Mouse (Mus musculus): ENCODE results near the gene Shisa9. TPM values are rescaled to one million over a fixed set of nuclear protein-coding genes. Genes with fewer than 3 reads are reported as not detected.

The Shisa9 gene
- polyA plus RNA-seq, 1 experiment from 2014 or later = 5.6 TPM

DNA sequence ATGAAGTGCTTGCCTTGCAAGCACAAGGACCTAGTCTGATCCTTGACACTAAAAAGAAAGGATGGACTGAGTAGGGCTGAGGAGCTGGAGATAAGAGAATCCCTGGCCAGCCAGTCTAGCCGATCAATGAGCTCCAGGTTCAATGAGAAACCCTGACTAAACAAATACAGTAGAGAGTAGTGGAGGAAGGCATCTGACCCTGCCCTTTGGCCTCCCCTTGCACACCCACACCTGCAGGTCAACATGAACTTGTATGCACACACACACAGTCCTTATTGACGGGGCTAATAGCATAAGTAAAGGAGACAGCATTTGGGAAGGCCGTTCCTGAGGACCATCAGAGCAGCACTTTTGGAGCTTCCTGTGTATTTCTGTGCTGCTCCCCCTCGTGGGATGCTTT, 254.7 kb downstream of the Shisa9 start:
- H3K9ac ChIP-seq (replicated peaks) = no peak overlapping the region
- no peak overlapping the region for H3K4me2 ChIP-seq (replicated peaks)
- no peaks in the 10 kb centered on the region for H3K9me3 ChIP-seq
- no peak for ATAC-seq (replicated peaks)
- no peaks in the 10 kb centered on the region for H3K27me3 ChIP-seq
- WGBS = 74% methylated on average over 4 of the region's 4 CpGs
- H3K4me1 ChIP-seq = no peaks in the 10 kb centered on the region
- no peak overlapping the region for H3K27ac ChIP-seq (replicated peaks)
- no peak overlapping the region for H3K4me3 ChIP-seq
- H3K36me3 ChIP-seq = no peaks in the 10 kb centered on the region

DNA sequence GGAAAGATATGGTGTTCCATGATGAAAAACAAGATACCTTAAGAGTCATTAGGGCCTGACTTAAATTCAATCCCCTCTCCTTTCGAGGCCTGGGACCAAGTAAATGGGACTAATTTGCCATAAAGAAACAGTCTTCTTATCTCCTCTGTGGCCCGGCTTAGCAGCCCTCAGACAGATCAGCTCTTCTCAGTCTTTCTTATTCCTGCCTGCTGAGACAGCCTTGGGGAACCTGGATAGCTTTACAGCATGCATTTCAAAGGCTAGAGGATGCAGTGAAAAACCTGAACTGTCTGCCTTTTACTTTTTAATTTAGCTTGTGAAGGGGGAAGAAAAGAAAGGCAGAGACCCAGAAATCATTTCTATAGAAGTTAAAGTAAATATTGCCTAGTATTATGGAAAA, 275.4 kb downstream of the Shisa9 start:
- Histone ChIP-seq H3K4me3 (no peak overlapping the region), H3K4me2 (replicated peaks) (no peak overlapping the region), H3K9ac (replicated peaks) (no peak overlapping the region), H3K4me1 (no peaks in the 10 kb centered on the region), H3K9me3 (no peaks in the 10 kb centered on the region), H3K27me3 (no peaks in the 10 kb centered on the region), H3K27ac (replicated peaks) (no peak overlapping the region), H3K36me3 (no peaks in the 10 kb centered on the region)
- 5% methylated on average over 2 of the region's 2 CpGs for WGBS
- ATAC-seq (replicated peaks) = no peak

DNA sequence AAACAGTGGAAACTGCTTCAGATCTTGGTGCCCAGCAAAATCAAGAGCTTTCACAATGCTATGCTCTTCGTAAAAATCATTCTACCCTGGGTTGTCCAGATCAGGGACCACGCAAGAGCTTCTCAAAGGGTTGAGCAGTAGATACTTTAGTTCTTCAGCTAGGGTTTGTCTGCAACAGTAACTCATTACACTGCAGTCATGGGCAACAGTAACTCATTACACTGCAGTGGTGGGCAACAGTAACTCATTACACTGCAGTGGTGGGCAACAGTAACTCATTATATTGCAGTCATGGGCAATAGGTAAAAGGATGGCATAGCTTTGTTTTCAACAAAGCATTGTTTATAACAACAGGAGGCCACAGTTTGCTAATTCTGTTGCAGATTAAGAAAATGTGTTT, 281.9 kb downstream of the Shisa9 start:
- Histone ChIP-seq H3K4me1 (no peaks in the 10 kb centered on the region), H3K4me2 (replicated peaks) (no peak overlapping the region), H3K27me3 (no peaks in the 10 kb centered on the region), H3K27ac (replicated peaks) (no peak overlapping the region), H3K9ac (replicated peaks) (no peak overlapping the region), H3K4me3 (no peak overlapping the region), H3K9me3 (no peaks in the 10 kb centered on the region), H3K36me3 (no peaks in the 10 kb centered on the region)
- WGBS = 88% methylated on average over 2 of the region's 2 CpGs
- ATAC-seq (replicated peaks) = no peak

DNA sequence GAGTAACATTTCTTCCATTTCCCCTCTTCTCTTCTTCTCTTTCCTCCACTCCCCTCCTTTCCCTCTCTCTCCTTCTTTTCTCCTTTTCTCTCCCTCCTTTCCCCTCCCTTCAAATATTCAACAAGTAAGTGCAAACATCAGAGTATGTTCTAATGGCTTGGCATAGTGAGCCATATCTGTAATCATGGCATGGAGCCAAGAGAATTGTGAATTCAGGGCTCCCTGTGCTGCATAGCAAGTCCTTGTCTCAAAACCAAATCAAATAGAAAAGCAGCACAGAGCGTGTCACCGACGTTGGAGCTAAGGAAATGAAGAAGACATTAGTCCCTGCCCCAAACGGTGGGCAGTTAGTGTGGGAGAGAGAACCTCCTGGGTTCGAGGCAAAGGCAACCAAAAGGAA, 316.6 kb downstream of the Shisa9 start:
- Histone ChIP-seq H3K4me1 (no peaks in the 10 kb centered on the region), H3K27me3 (no peaks in the 10 kb centered on the region), H3K4me2 (replicated peaks) (no peak overlapping the region), H3K36me3 (no peaks in the 10 kb centered on the region), H3K9me3 (no peaks in the 10 kb centered on the region), H3K9ac (replicated peaks) (no peak overlapping the region), H3K4me3 (no peak overlapping the region), H3K27ac (replicated peaks) (no peak overlapping the region)
- 38% methylated on average over 5 of the region's 5 CpGs for WGBS
- ATAC-seq (replicated peaks) = no peak

DNA sequence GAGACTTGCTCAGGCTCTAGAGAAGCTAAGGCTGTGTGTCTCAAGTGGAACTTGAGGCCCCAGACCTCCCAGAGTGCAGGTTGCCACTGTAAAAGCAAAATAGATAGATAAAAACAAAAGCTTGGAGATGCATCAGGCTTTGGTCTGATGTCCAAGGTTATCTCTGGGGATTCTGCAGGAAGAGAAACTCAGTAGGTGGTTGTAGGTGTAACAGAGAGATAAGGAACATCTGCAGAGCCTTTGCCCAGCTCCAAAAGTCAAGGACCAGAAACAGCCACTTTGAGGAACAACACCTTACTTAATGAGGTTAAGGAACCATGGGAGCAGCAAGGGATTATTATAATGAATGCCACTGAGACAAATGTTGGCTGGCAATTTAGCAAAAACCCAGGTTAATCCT, 319.5 kb downstream of the Shisa9 start:
- Histone ChIP-seq H3K4me2 (replicated peaks) (no peak overlapping the region), H3K4me3 (no peak overlapping the region), H3K27ac (replicated peaks) (no peak overlapping the region), H3K4me1 (no peaks in the 10 kb centered on the region), H3K36me3 (no peaks in the 10 kb centered on the region), H3K9me3 (no peaks in the 10 kb centered on the region), H3K27me3 (no peaks in the 10 kb centered on the region), H3K9ac (replicated peaks) (no peak overlapping the region)
- ATAC-seq (replicated peaks) = no peak

DNA sequence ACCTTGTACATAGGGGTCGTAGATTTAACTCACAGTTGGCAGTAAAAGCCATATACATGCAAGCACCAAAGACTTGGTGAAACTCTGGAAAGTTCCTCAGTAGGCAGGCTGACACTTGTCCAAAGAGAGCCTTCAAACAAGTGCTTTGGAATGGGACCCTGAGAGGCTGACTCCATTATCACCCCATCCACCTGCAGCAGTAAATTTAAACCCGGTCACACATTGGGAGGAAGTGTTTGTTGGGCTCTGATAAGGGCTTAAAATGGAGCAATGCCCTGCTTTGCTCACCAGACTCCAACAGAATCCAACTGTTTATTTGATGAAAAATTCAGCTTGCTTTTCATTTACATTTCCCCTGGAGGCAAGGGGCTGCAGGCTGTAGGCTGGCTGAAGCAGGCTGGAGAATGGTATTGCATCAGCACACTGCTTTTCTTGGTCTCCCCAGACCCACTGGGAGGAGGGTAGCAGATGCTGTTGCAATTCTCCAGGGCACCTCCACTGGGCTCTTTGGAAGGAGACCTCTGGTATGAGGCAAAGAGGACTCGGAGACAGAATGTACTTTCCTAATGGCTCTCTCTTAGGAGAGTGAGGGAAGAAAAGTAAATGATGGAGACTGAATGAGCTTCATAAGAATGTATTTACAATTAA, 323.5 kb downstream of the Shisa9 start:
- Histone ChIP-seq H3K9ac (replicated peaks) (no peak overlapping the region), H3K4me1 (no peaks in the 10 kb centered on the region), H3K27ac (replicated peaks) (no peak overlapping the region), H3K9me3 (no peaks in the 10 kb centered on the region), H3K27me3 (no peaks in the 10 kb centered on the region), H3K4me3 (no peak overlapping the region), H3K36me3 (no peaks in the 10 kb centered on the region), H3K4me2 (replicated peaks) (no peak overlapping the region)
- WGBS = 80% methylated on average over 3 of the region's 3 CpGs
- no peak for ATAC-seq (replicated peaks)

DNA sequence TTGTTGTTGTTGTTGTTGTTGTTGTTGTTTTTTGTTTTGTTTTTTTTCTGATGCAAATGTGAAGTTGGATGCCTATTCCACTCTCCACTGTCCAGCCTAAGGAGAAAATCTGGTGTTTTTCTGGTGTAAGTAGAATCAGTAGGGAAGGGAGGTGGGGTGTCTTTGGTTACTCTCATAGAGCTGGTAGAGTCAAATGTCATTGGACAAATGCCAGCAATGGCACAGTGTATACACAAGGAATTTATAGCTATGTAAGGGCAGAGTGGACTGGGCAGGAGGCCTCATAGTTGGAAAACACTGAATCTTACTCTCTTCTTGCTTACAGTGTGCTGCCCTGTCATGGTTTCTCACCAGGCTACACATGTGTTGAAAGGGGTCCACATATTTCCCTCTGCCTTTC, 325.9 kb downstream of the Shisa9 start:
- ATAC-seq (replicated peaks) = no peak
- Histone ChIP-seq H3K27me3 (no peaks in the 10 kb centered on the region), H3K4me2 (replicated peaks) (no peak overlapping the region), H3K4me1 (no peaks in the 10 kb centered on the region), H3K36me3 (no peaks in the 10 kb centered on the region), H3K27ac (replicated peaks) (no peak overlapping the region), H3K4me3 (no peak overlapping the region), H3K9me3 (no peaks in the 10 kb centered on the region), H3K9ac (replicated peaks) (no peak overlapping the region)

DNA sequence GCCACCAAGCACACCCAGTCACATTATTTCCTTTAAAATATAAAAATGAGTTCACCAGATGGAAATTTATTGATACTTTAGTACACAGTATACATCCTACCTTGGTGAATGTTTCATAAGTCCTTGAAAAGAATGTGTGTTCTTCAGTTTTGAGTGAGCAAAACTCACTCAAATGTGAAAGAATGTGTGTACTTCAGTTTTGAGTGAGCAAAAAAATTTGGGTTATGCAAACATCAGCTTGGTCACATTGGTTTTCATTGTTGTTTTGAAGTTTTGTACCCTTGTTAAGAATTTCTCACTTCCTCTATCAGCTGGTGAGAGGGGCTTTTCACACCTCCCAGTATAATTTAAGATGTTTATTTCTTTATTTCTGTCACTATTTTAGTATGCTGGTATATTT, 331.7 kb downstream of the Shisa9 start:
- no peak for ATAC-seq (replicated peaks)
- H3K4me3 ChIP-seq = no peak overlapping the region
- no peaks in the 10 kb centered on the region for H3K27me3 ChIP-seq
- H3K9me3 ChIP-seq = no peaks in the 10 kb centered on the region
- H3K27ac ChIP-seq (replicated peaks) = no peak overlapping the region
- H3K4me1 ChIP-seq = no peaks in the 10 kb centered on the region
- H3K4me2 ChIP-seq (replicated peaks) = no peak overlapping the region
- H3K9ac ChIP-seq (replicated peaks) = no peak overlapping the region
- no peaks in the 10 kb centered on the region for H3K36me3 ChIP-seq

Other genes starting within 250 kb of the Shisa9 start
- 13.6 and 14.3 TPM in 2 replicates for gene Cpped1, start 74.7 kb upstream of the Shisa9 start, polyA plus RNA-seq (2015; fragmentation: Nextera tagmentation; extraction: Ambion mirVana)

Data from forebrain, embryonic 15.5 days (tissue).